Mouse (Mus musculus) MEL (cell line): ENCODE measurements around the gene Fam222b.

Source experiments
- CTCF ChIP-seq, 3 experiments: IDR thresholded peaks in 2 of 3; conservative IDR thresholded peaks in 1 of 3; 2 replicates each; pipeline ENCODE4 v1.5.1; 2011 to 2012; ENCODE audit warnings: low read length in 3 of 3, low read depth in 2 of 3, mild to moderate bottlenecking in 2 of 3, improper control_type of control experiment in 1 of 3, inconsistent platforms in 1 of 3, mixed read lengths in 1 of 3, moderate library complexity in 1 of 3; ENCODE audit not compliant: control insufficient read depth in 1 of 3, insufficient read depth in 1 of 3, poor library complexity in 1 of 3, severe bottlenecking in 1 of 3
- ELF1 ChIP-seq: IDR thresholded peaks from 2 replicates; pipeline ENCODE4 v1.6.1; 2014; ENCODE audit warnings: low read depth, mild to moderate bottlenecking, inconsistent platforms, low read length, improper control_type of control experiment, moderate library complexity
- JUND ChIP-seq: IDR thresholded peaks from 2 replicates; pipeline ENCODE4 v1.6.1; 2011; ENCODE audit warnings: low read depth, mild to moderate bottlenecking, improper control_type of control experiment, low read length
- RAD21 ChIP-seq: IDR thresholded peaks from 2 replicates; pipeline ENCODE4 v1.6.1; 2011; ENCODE audit warnings: mild to moderate bottlenecking, low read depth, low read length, improper control_type of control experiment
- ZC3H11A ChIP-seq: IDR thresholded peaks from 2 replicates; pipeline ENCODE4 v1.6.1; 2012; ENCODE audit warnings: low read depth, mild to moderate bottlenecking, inconsistent platforms, low read length, improper control_type of control experiment

DNA sequence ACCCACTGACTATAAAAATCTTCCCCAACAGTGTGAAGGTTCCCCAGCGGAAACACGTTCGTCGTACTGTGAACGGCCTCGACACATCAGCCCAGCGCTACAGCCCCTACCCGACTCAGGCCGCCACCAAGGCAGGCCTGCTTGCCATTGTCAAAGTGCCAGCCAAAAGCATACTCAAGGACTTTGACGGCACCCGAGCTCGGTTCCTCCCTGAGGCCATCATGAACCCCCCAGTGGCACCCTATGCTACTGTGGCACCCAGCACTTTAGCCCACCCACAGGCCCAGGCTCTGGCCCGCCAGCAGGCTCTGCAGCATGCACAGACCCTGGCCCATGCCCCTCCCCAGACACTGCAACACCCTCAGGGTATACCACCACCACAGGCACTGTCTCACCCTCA is 59.3 kb downstream of the Fam222b start:
- TF ChIP-seq CTCF (IDR thresholded peaks at IDR 0.05 in 2 of 3, conservative IDR thresholded peaks at IDR 0.05 in 1 of 3; ENCODE audit: control insufficient read depth in 1 of 3, insufficient read depth in 1 of 3, low read depth in 2 of 3, low read length in 3 of 3, poor library complexity in 1 of 3, severe bottlenecking in 1 of 3) (no peak), JUND (no peak), RAD21 (no peak), ELF1 (no peak), ZC3H11A (no peak)
